Mouse (Mus musculus) thymus, adult 2 months (tissue): ENCODE data around the gene Plekha6.

Experiments used
- CTCF ChIP-seq: fragments of 200-500 bp; IDR thresholded peaks from 2 replicates; pipeline ENCODE4 v1.5.1; 2012; ENCODE audit warnings: mild to moderate bottlenecking, control low read depth, low read length, moderate library complexity, borderline replicate concordance; ENCODE audit not compliant: control insufficient read depth, poor library complexity, insufficient read depth; ENCODE audit errors: extremely low read depth
- POLR2A ChIP-seq: fragments of 200-500 bp; IDR thresholded peaks from 2 replicates; pipeline ENCODE4 v1.6.1; 2012; ENCODE audit warnings: mild to moderate bottlenecking, low read length, control low read depth, moderate library complexity; ENCODE audit not compliant: control insufficient read depth, poor library complexity, insufficient read depth; ENCODE audit errors: extremely low read depth

DNA sequence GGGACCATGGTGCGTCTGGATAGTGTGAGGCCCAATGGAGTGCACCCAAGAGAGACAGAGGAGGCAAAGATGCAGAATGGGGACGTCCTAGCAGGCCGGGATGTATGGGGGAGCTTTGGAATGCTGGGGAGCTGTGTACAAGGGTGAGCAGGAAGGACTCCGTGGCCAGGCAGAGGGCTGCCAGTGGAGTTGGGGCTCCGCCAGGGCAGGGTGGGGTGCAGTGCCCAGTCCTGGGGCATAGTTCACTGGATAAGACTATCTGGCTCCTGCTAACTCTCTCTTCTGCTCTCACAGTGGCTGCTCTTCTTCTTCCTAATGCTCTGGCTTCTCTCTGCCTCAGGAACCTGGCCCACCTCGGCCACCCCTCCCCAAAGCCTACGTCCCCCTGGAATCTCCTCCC, 121.9 kb downstream of the Plekha6 start:
- TF ChIP-seq POLR2A: no peak
- TF ChIP-seq CTCF: no peak
